Mouse (Mus musculus): ENCODE results near the gene Slc16a5. TPM values are rescaled to one million over a fixed set of nuclear protein-coding genes. Genes with fewer than 3 reads are reported as not detected.
A peak's percentile ranks its signal among the peaks of the same experiment; 100 is the strongest.

Gene Slc16a5
- polyA plus RNA-seq, 1 experiment = not detected

DNA sequence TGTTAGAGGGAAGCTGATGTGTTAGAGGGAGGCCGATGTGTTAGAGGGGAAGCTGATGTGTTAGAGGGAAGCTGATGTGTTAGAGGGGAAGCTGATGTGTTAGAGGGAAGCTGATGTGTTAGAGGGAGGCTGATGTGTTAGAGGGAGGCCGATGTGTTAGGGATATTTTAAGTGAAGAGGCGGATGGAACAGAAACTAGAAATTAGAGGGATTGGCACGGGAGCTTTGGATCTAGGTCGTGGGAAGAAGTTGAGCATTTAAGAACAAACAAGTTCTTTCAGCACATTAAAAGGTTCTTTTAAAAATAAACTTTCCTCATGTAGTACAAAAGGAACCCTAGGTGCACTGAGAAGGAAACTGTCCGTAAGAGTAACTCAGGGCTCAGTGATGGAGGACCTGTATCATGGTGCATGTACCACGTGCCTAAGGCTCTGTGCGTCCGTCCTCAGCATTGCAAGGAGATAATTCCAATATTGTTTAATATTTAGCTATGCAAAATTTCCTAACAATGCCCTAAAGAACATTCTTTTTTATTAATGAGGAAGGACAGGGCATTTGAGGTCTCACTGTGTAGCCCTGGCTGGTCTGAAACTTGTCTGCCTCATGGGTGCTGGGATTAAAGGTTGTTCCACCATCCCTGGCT lies 16.1 kb downstream of the Slc16a5 start:
- no peak overlapping the region for H3K4me3 ChIP-seq (ENCODE audit: low read depth, low read length)
- H3K27ac ChIP-seq (ENCODE audit: insufficient read depth, low read length) = no peak overlapping the region
- no peaks in the 10 kb centered on the region for H3K27me3 ChIP-seq (ENCODE audit: control insufficient read depth, insufficient read depth, low read length, poor library complexity, severe bottlenecking)
- H3K9me3 ChIP-seq (replicated peaks; ENCODE audit: control insufficient read depth, insufficient read depth, low read length, poor library complexity, severe bottlenecking) = no peaks in the 10 kb centered on the region
- H3K9ac ChIP-seq (ENCODE audit: low read depth, poor library complexity, severe bottlenecking) = no peak overlapping the region
- no peaks in the 10 kb centered on the region for H3K36me3 ChIP-seq (ENCODE audit: control insufficient read depth, insufficient read depth, low read length, poor library complexity, severe bottlenecking)
- TF ChIP-seq POLR2A (IDR thresholded peaks at IDR 0.05; ENCODE audit: insufficient read depth, low read length) (no peak), EP300 (IDR thresholded peaks at IDR 0.05; ENCODE audit: insufficient read depth, low read depth, low read length) (no peak), CTCF (IDR thresholded peaks at IDR 0.05; ENCODE audit: low read depth, low read length) (no peak)
- H3K4me1 ChIP-seq (ENCODE audit: control insufficient read depth, insufficient read depth, low read length) = no peaks in the 10 kb centered on the region

- no peak overlapping the region for H3K27ac ChIP-seq (ENCODE audit: insufficient read depth, low read length)
- peaks cover 2% of the 10 kb centered on the region for H3K4me1 ChIP-seq (ENCODE audit: control insufficient read depth, insufficient read depth, low read length)
- no peak overlapping the region for H3K4me3 ChIP-seq (ENCODE audit: low read depth, low read length)
- no peaks in the 10 kb centered on the region for H3K27me3 ChIP-seq (ENCODE audit: control insufficient read depth, insufficient read depth, low read length, poor library complexity, severe bottlenecking)
- H3K9me3 ChIP-seq (replicated peaks; ENCODE audit: control insufficient read depth, insufficient read depth, low read length, poor library complexity, severe bottlenecking) = no peaks in the 10 kb centered on the region
- no peak overlapping the region for H3K9ac ChIP-seq (ENCODE audit: low read depth, poor library complexity, severe bottlenecking)
- TF ChIP-seq EP300 (IDR thresholded peaks at IDR 0.05; ENCODE audit: insufficient read depth, low read depth, low read length) (no peak), CTCF (IDR thresholded peaks at IDR 0.05; ENCODE audit: low read depth, low read length) (no peak), POLR2A (IDR thresholded peaks at IDR 0.05; ENCODE audit: insufficient read depth, low read length) (no peak)
- H3K36me3 ChIP-seq (ENCODE audit: control insufficient read depth, insufficient read depth, low read length, poor library complexity, severe bottlenecking) = no peaks in the 10 kb centered on the region
These were observed 19.4 kb downstream of the Slc16a5 start for GRCm38 (mm10) chr11:115481553-115482259.

DNA sequence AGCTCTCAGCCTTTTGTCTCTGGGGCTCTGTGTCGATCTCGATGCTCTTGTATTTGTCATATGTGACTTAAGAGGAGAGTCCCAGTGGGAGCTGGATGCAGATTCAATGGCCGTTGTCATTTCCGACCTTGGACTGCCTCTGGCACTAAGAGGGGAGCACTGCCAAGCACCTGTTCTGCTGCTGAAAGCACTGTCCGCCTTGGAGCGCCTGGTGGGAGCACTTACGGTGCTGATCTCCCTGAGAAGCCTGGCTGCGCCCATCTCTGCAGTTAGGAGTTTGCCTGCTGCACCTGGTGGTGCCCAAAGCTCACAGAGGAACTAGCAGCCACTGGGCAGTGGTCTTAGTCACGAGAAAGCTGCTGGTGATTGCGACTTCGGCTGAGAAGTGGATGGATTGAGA lies 21.0 kb downstream of the Slc16a5 start:
- H3K27me3 ChIP-seq (ENCODE audit: control insufficient read depth, insufficient read depth, low read length, poor library complexity, severe bottlenecking) = no peaks in the 10 kb centered on the region
- peaks cover 2% of the 10 kb centered on the region for H3K4me1 ChIP-seq (ENCODE audit: control insufficient read depth, insufficient read depth, low read length)
- H3K27ac ChIP-seq (ENCODE audit: insufficient read depth, low read length) = no peak overlapping the region
- TF ChIP-seq CTCF (IDR thresholded peaks at IDR 0.05; ENCODE audit: low read depth, low read length) (no peak), POLR2A (IDR thresholded peaks at IDR 0.05; ENCODE audit: insufficient read depth, low read length) (no peak), EP300 (IDR thresholded peaks at IDR 0.05; ENCODE audit: insufficient read depth, low read depth, low read length) (no peak)
- H3K9me3 ChIP-seq (replicated peaks; ENCODE audit: control insufficient read depth, insufficient read depth, low read length, poor library complexity, severe bottlenecking) = no peaks in the 10 kb centered on the region
- H3K36me3 ChIP-seq (ENCODE audit: control insufficient read depth, insufficient read depth, low read length, poor library complexity, severe bottlenecking) = no peaks in the 10 kb centered on the region
- H3K9ac ChIP-seq (ENCODE audit: low read depth, poor library complexity, severe bottlenecking) = no peak overlapping the region
- no peak overlapping the region for H3K4me3 ChIP-seq (ENCODE audit: low read depth, low read length)

GRCm38 (mm10) chr11:115483726-115484125 lies 21.5 kb downstream of the Slc16a5 start:
- H3K9ac ChIP-seq (ENCODE audit: low read depth, poor library complexity, severe bottlenecking) = no peak overlapping the region
- TF ChIP-seq EP300 (IDR thresholded peaks at IDR 0.05; ENCODE audit: insufficient read depth, low read depth, low read length) (no peak), CTCF (IDR thresholded peaks at IDR 0.05; ENCODE audit: low read depth, low read length) (peak; percentile 73)
- H3K27ac ChIP-seq (ENCODE audit: insufficient read depth, low read length) = no peak overlapping the region
- H3K4me3 ChIP-seq (ENCODE audit: low read depth, low read length) = no peak overlapping the region
- H3K36me3 ChIP-seq (ENCODE audit: control insufficient read depth, insufficient read depth, low read length, poor library complexity, severe bottlenecking) = no peaks in the 10 kb centered on the region
- H3K9me3 ChIP-seq (replicated peaks; ENCODE audit: control insufficient read depth, insufficient read depth, low read length, poor library complexity, severe bottlenecking) = no peaks in the 10 kb centered on the region
- H3K27me3 ChIP-seq (ENCODE audit: control insufficient read depth, insufficient read depth, low read length, poor library complexity, severe bottlenecking) = no peaks in the 10 kb centered on the region
- peaks cover 2% of the 10 kb centered on the region for H3K4me1 ChIP-seq (ENCODE audit: control insufficient read depth, insufficient read depth, low read length)

GRCm38 (mm10) chr11:115485155-115485554 lies 22.9 kb downstream of the Slc16a5 start:
- TF ChIP-seq POLR2A (IDR thresholded peaks at IDR 0.05; ENCODE audit: insufficient read depth, low read length) = no peak
- no peak for TF ChIP-seq CTCF (IDR thresholded peaks at IDR 0.05; ENCODE audit: low read depth, low read length)
- 0 out of 2 replicates have a peak, but pooled peaks have one; percentile 39 for TF ChIP-seq EP300 (IDR thresholded peaks at IDR 0.05; ENCODE audit: insufficient read depth, low read depth, low read length)
- Histone ChIP-seq H3K36me3 (ENCODE audit: control insufficient read depth, insufficient read depth, low read length, poor library complexity, severe bottlenecking) (no peaks in the 10 kb centered on the region), H3K9ac (ENCODE audit: low read depth, poor library complexity, severe bottlenecking) (no peak overlapping the region), H3K4me3 (ENCODE audit: low read depth, low read length) (no peak overlapping the region), H3K27ac (ENCODE audit: insufficient read depth, low read length) (peak overlapping the region; percentile 80), H3K9me3 (replicated peaks; ENCODE audit: control insufficient read depth, insufficient read depth, low read length, poor library complexity, severe bottlenecking) (no peaks in the 10 kb centered on the region), H3K27me3 (ENCODE audit: control insufficient read depth, insufficient read depth, low read length, poor library complexity, severe bottlenecking) (no peaks in the 10 kb centered on the region), H3K4me1 (ENCODE audit: control insufficient read depth, insufficient read depth, low read length) (peaks cover 2% of the 10 kb centered on the region)

- Histone ChIP-seq H3K9ac (ENCODE audit: low read depth, poor library complexity, severe bottlenecking) (no peak overlapping the region), H3K36me3 (ENCODE audit: control insufficient read depth, insufficient read depth, low read length, poor library complexity, severe bottlenecking) (no peaks in the 10 kb centered on the region), H3K27me3 (ENCODE audit: control insufficient read depth, insufficient read depth, low read length, poor library complexity, severe bottlenecking) (no peaks in the 10 kb centered on the region), H3K4me1 (ENCODE audit: control insufficient read depth, insufficient read depth, low read length) (peaks cover 2% of the 10 kb centered on the region), H3K4me3 (ENCODE audit: low read depth, low read length) (no peak overlapping the region), H3K9me3 (replicated peaks; ENCODE audit: control insufficient read depth, insufficient read depth, low read length, poor library complexity, severe bottlenecking) (no peaks in the 10 kb centered on the region), H3K27ac (ENCODE audit: insufficient read depth, low read length) (no peak overlapping the region)
- TF ChIP-seq EP300 (IDR thresholded peaks at IDR 0.05; ENCODE audit: insufficient read depth, low read depth, low read length) (no peak), POLR2A (IDR thresholded peaks at IDR 0.05; ENCODE audit: insufficient read depth, low read length) (no peak), CTCF (IDR thresholded peaks at IDR 0.05; ENCODE audit: low read depth, low read length) (no peak)
These were observed 26.4 kb downstream of the Slc16a5 start for GRCm38 (mm10) chr11:115488551-115489104.
